Mouse (Mus musculus) c-Kit-negative CD71-positive TER-119-positive erythroid progenitor cells, embryonic 14.5 days (primary cell): ENCODE results near the gene H2-K1.

Source experiments
- DNase-seq: peaks from one replicate; pipeline ENCODE4 v3.0.0-alpha.2; 2013; ENCODE audit warnings: low read depth, low spot score

The H2-K1 gene

DNA sequence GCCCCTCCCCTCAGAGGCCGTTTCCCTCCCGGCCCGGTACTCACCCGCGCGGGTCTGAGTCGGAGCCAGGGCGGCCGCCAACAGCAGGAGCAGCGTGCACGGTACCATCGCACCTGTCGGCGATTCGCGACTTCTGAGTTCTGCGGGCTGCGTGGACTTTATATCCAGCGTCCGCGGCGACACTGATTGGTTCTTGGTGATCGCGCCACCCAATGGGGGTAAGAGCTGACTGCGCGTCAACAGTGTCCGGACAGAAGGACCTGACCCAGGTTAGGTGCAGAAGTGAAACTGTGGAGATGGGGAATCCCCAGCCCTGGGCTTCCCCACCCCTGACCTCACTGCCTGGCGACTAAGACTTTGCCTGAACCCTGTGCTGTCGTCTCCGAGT, at the start of gene H2-K1:
Gene H2-K1, minus strand, starts transcription at position 198 of the 388 bp plus-strand sequence.
- DNase-seq: no peak

DNA sequence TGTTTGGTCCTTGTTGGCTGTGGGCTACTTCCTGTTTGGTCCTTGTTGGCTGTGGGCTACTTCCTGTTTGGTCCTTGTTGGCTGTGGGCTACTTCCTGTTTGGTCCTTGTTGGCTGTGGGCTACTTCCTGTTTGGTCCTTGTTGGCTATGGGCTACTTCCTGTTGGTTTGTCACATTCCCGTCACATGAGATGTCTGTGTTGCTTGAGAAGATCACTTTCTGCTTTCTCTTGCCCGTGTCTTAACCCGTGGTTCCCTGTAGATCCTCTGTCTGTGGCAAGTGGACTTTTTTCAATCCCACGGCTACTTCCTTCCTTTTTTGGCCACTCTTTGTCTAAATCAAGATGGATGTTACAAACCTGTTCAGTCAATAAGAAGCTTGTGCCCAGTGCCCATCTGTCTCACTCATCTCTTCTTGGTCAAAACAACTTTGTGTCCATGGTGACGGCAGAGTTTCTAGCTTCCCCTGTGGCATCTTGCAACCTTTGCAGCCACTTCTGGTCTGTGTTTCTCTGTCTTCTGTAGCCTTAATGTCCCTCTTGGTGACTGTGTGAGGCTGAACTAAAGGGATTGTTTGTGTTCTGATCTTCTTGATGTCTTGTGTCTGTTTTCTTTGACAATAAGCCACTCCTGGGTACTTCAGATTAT, 47.4 kb upstream of the H2-K1 start:
- DNase-seq: no peak

DNA sequence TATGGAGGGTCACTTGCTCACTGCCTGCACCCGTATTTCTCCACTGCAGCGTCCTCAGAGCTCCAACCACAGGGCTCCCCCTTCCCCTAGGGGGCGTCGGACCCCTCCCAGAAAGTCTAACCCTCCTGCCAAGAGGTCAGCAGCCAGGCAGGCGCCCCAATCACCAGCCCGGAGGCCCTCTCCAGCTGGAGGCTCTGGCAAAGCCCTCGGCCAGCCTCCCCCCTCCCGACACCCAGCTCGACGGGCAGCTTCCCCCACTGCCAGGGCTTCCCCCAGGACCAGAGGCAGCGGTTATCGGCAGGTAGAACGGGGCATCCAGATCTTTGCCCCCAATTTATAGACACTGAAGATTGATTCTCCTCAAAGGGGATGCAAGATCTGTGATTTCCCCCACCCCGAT, 45.8 kb upstream of the H2-K1 start:
- no peak for DNase-seq

DNA sequence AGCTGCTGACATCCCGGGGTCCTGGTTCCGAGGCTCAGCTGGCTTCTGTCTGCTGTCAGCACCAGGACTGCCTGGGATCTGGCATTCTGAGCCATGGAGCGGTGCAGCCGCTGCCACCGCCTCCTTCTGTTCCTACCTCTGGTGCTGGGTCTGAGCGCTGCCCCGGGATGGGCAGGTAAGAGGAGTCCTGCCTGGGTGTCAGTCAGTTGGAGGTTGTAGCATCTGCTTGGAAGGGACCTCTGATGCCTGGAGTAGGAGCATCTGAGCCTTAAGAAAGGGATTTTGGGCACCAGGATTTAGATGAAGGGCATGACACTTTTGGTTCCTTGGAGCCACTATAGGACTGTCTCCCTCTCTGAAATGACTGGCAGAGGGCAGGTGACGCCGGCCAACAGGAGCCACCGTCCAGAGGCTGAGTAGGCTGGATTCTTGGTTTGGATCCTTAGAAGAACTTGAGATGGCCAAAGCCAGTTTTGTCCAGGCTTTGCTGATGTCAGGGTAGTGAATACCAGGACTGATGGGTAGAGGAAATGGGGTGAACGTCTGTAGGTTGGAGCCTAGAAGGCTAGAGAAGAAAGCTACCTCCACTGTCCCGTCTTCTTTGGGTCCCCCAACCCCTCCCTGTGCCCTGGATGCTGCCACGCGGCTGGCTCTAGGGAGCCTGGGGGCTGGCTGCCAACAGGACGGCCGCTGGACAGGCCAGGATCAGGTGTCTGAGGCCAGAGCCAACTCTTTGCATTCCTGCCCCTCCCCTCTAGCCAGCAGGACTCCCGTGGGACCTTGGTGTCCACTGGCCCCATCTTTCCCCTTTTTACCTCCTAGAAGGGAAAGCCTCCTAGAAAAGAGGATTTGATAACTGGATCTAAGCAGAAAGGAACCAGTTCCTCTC, 39.7 kb upstream of the H2-K1 start:
- DNase-seq: no peak

DNA sequence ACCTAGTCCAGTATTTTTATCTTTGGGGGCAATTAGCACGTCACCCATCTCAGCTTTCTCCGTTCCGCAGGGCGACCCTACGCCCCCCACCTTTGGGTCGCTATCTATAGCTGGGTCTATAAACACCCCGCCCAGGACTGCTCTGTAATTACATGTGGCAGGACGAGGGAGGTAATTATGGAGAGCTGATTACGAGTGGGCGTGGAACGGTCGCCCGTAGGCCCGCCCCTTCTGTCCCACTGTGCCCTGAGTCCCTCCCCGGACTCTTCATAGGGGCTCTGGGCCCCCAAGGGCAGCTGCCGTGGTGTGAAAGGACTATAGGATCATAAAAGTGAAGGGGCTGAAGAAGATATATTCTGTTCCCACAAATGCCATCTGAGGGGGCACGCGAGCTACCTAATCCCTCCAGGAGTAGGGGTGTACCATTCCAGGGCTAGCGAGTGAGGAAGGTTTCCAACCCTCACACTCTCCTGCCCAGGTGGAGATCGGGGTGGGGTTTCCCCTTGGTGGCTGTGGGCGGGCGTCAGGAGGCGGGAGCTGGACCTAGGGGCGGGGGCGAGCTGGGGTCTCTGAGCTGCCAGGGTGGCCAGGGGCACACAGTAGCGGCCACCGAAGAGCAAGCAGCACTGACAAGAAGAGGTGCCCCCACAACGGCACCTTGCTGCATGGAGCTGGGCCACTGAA, 38.9 kb upstream of the H2-K1 start, which contains the start of gene Col11a2:
Gene Col11a2, plus strand, starts transcription at position 560 of the 684 bp plus-strand sequence.
- no peak for DNase-seq

DNA sequence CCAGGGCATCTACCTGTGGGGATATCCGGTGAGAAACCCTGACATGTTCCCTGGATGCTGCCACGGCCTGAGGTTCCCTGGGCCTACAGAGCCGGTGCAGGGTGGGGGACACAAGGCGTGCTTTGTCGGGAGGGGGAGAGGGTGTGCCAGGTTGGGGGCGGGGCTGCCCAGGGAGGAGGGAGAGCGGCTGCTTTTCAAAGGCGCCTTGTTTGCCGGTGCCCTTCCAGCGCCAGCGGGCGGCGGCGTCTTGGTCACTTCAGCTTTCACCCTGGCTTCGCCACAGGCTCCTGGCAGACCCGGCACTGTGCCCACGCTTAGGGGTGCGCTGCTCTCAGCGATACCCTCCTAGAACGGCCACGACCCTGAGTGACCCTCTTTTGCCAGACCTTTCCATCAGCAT, 38.3 kb upstream of the H2-K1 start:
- DNase-seq: no peak

DNA sequence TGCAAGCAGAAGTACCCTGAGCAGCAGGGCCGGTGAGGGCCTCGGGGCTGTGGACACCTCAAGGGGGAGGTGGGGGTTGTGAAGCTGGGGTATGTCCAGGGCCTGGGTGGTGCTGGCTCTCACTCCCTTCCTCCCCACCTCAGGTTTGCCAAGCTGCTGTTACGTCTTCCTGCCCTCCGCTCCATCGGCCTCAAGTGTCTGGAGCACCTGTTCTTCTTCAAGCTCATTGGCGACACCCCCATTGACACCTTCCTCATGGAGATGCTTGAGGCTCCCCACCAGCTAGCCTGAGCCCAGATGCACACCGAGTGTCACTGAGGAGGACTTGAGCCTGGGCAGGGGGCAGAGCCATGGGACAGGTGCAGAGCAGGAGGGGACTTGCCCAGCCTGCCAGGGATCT, 37.1 kb upstream of the H2-K1 start:
- no peak for DNase-seq

DNA sequence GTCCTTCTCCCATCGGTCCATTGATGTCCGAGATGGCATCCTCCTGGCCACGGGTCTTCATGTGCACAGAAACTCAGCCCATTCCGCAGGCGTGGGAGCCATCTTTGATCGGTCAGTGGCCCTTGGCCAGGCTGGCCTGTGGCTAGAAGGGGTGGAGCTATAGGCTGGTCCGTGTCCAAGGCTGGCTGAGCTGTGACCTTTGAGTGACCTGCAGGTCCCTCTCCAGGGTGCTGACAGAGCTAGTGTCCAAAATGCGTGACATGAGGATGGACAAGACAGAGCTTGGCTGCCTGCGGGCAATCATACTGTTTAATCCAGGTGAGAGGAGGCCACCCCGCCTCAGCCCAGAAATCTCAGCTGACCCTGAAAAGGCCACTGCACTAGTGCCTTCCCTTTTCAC, 36.5 kb upstream of the H2-K1 start:
- DNase-seq: no peak

DNA sequence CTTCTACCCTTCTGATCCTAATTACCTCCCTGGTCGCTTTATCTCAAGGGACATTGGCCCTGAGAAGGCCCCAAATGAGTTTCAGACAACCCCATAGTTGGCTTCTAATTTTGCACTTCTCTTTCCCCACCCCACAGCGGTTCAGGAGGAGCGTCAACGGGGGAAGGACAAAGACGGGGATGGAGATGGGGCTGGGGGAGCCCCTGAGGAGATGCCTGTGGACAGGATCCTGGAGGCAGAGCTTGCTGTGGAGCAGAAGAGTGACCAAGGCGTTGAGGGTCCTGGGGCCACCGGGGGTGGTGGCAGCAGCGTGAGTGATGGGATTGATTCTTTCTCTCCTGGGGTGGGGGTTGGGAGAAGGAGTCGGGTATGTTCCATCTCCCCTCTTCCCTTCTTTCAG, 35.4 kb upstream of the H2-K1 start:
- no peak for DNase-seq

DNA sequence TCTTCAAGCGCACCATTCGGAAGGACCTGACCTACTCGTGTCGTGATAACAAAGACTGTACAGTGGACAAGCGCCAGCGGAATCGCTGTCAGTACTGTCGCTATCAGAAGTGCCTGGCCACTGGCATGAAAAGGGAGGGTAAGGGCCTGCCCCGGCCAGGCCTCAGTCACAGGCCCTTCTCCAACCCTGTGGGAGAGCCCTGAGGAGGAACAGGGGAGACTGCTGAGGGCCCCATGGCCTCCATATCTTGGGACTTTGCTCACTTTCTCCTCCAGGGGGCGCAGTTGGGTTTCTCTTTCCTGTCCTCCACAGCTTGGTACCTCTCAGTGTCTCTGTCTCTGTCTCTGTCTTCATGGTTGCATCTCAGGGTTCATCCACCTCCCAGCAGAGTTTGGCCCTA, 33.9 kb upstream of the H2-K1 start:
- DNase-seq: peak; percentile 71

DNA sequence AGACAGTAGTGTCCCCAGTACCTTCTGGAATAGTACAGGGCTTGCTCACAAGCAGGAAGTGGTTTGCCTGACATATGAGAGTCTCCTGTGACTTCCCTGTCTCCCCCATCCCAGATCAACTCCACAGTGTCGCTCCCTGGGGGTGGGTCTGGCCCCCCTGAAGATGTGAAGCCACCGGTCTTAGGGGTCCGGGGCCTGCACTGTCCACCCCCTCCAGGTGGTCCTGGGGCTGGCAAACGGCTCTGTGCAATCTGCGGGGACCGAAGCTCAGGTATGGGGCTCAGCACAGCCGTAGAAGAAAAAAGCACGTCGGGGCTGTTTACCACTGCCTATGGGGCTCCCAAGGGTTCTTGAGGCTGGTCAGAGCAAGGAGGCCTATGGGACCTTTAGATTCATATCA, 33.3 kb upstream of the H2-K1 start:
- DNase-seq: no peak

DNA sequence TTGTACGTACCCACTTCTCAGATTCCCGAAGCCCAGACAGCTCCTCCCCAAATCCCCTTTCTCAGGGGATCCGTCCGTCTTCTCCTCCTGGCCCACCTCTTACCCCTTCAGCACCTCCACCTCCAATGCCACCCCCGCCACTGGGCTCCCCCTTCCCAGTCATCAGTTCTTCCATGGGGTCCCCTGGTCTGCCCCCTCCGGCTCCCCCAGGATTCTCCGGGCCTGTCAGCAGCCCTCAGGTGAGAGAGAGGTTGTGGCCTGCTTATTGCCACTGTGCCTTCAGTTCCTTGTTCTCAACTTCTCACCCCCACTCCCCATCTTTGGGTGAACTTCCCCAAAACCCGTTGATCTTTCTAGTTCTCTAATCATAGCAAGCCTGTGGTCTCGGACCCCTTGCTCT, 32.7 kb upstream of the H2-K1 start:
- DNase-seq: no peak

DNA sequence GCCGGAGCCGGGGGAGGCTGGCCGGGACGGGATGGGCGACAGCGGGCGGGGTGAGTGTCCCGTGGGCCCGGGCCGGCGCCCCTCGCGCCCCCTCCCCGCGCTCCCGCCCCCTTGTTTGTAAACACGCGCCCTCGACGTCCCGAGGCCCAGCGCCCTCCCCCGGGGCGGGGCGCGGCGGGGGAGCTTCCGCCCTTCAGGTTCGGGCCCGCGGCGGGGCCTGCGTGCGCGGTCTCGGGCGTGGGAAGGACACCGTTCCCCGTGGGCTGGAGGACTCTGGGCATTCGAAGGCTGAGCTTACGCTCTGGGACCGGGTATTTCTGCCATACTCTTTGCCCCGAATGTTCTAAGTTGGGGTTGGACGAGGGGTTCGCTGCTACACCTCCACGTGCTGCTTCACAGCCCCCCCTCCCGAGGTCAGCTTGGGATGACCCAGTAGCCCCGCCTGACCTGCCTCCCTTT, 32.1 kb upstream of the H2-K1 start:
- DNase-seq: no peak

DNA sequence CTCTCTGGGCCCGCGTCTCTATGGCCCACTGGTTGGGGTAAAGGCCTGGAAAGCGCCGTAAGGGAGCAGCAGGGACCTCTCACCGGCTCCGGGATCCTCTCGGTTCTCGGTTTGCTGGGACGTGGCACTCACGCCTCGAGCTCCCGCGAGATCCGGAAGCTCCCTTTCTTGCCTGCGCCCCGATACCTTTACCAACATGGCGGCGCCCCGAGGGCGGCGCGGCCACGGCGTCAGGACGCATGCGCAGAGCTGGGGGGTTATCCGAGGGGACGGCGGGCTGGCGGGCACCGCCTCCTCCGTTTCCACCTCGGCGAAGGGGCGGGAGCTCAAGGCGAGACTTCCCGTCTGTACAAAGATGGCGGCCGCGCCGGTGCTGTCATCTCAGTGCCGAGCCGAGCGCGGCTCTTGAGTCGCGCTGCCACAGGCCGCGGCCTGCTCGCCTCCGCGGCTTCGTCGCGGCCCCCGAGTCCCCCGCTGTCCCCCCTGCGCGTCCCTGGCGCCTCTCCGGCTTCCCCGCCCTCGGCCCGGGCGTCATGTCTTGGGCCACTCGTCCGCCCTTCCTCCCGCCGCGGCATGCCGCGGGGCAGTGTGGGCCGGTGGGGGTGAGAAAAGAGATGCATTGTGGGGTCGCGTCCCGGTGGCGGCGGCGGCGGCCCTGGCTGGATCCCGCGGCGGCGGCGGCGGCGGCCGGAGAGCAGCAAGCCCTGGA, 31.5 kb upstream of the H2-K1 start, which contains the start of the genes Slc39a7 and Rxrb:
Gene Slc39a7, minus strand, starts transcription at position 218 of the 709 bp plus-strand sequence.
Gene Rxrb, plus strand, starts transcription at position 348 of the 709 bp plus-strand sequence.
- peak; percentile 94 for DNase-seq

DNA sequence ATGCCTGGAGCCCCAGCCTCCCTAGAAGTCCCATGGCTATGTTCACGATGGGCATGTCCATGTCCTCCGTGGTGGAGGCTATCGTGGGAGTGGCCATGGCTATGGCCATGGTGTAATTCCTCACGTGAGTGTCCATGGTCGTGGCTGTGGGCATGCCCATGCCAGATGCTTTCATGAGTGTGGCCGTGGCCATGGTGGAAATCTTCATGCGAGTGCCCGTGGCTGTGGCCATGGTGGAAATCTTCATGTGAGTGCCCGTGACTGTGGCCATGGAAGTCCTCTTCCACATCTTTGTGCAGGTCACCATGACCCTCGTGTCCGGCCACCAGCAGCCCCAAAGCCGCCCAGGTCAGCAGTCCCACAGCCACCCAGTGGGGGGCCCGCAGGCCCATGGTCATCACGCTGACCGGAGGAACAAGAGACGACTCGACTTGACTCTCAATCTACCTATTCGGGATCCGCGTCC, 30.7 kb upstream of the H2-K1 start:
- DNase-seq: no peak

DNA sequence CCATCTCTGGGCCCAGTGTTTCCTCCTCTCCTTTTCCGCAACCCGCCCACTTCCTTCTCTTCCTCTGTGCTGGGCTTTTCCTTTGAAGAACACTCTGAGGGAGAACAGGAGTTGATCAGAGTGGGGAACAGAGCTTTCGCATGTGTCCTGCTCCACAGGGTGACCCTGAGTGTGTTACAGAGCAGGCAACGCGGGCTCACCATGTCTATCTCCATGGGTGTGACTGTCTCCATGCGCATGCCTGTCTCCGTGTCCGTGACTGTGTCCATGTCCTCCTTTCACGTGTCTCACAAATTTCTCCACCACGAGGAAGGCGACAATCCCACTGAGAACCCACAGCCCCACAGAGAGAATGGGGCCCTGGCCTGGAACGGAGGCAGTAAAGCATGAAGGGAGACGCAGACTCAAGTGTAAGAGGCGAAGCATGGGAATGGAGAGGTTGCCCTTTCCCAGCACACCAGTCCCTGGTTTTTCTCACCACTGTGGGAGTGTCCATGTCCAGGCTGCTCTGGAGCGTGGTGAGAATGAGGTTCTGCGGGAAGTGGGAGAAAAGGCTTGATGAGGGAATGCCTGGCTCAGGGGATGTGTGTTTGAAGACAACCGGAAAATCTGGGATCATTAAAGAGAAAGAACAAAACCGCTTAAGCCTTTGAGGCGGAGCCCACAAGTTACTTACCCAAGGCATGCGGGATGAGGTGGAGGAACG, 29.9 kb upstream of the H2-K1 start:
- no peak for DNase-seq

DNA sequence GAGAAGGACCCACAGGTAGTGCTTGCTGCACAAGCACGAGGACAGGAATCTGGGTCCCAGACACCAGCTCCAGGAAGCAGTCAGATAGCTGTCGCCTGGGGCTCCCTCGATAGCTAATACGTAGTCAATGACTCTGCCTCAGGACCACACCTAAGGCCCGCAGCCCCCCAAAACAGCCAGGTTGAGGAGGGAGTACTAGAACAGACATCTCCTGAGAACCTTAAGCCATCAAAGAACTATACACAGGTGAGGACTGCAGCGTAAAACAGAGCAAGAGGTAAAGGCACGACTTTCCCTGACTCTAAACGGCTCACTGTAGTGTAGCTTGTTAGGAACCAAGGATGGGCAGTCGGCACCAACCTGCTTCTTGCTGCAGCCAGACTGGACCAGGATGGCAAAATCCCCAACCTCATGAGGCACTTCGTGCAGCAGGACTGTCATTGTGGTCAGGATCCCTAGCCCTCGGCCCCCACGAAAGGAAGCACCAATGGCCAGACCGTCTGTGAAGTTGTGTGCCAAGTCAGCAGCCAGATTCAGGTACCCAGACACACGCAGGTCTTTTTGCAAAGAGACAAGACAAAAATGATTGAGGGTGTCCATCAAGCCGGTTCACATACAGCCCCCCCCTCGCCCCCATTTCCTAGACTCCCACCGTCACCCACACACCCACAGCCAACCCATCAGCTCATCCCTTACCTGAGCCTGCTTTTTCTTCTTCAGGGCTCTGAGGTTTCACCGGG, 29.2 kb upstream of the H2-K1 start:
- no peak for DNase-seq

DNA sequence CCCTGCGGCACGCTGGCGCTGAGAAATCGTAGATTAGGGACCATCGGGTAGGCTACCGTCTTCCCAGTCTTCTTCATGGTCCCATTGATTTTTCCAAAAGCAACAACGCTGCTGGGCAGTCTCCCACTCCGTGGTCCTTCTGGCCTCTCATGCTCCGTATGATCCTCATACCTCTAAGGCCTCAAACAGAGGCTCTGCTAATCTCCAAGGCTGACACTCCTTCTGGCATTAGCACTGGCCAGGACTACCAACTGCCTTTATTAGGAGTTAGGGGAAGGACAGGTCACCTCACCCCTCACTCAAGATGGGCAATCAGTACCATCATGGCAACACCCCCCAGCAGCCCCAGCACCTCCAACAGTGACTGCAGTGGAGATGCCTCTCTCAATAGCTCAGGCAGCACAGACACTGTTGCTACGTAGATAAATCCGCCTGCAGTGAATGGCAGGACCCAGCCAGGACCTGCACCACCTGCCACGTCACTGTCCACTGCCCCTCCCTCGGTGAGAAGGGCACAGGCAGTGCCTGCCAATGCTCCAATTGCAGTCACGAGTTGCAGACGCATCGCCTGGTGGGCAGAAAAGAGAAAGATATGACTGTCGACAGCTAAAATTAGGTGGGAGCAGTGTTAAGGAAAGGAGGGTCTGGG, 28.5 kb upstream of the H2-K1 start:
- DNase-seq: no peak

DNA sequence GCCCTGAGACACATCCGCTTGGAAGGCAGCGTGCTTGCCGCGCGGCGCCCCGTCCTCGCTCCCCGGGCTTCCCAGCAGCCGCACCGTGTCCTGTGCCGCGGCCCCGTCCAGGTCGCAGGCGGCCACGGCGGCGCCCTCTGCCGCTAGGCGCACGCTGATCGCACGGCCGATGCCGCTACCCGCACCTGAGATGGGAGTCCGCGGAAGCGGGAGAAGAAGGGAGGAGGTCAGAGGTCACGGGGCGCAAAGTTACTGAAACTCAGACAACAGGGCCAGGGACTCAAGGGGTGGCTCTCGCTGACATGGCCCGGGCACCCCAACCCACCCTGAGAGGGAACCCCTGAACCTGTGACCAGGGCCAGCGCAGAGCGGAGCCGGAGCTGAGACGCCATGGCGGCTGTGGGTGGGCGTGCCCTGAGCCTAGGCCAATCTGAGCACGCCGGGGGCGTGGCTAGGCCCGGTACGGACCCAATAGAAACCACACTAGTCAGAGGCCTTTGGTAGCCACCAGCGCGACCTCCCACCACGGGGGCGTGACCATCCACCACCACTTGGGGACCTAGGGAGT, 27.6 kb upstream of the H2-K1 start, which contains the start of gene H2-Ke6:
Gene H2-Ke6, minus strand, starts transcription at position 405 of the 568 bp plus-strand sequence.
- DNase-seq: peak; percentile 84
